Mouse (Mus musculus): ENCODE results near the gene Ptprn2. TPM values are rescaled to one million over a fixed set of nuclear protein-coding genes. Genes with fewer than 3 reads are reported as not detected.

Ptprn2 gene
- polyA plus RNA-seq, 1 experiment from 2014 or later = 0.02 TPM

DNA sequence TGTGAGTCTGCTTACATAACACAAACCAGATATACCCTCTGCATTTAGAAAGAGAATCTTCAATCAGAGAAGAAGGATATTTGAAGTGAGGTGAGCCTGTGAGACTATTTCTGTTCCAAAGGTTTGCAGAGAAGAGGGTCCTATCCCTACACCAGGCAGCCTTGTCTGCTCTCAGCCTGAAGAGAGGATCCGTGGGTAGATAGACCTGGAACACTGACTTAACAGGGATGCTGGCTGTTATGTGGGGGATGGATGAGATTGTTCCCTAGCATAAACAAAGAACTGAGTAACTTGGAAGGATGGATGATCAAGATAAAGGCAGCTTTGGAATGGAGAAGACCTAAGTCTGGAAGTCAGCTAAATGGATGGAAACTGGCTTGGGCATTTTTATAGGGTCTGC, 294.9 kb downstream of the Ptprn2 start:
- Histone ChIP-seq H3K4me3 (replicated peaks) (no peak overlapping the region), H3K27me3 (no peaks in the 10 kb centered on the region), H3K4me2 (no peak overlapping the region), H3K9me3 (replicated peaks) (no peaks in the 10 kb centered on the region), H3K4me1 (replicated peaks) (no peaks in the 10 kb centered on the region), H3K9ac (no peak overlapping the region), H3K36me3 (replicated peaks) (no peaks in the 10 kb centered on the region), H3K27ac (replicated peaks) (no peak overlapping the region)
- ATAC-seq (ENCODE audit: insufficient read depth) = no peak
- 57% methylated on average over 1 of the region's 1 CpGs for WGBS (ENCODE audit: insufficient replicate concordance)

DNA sequence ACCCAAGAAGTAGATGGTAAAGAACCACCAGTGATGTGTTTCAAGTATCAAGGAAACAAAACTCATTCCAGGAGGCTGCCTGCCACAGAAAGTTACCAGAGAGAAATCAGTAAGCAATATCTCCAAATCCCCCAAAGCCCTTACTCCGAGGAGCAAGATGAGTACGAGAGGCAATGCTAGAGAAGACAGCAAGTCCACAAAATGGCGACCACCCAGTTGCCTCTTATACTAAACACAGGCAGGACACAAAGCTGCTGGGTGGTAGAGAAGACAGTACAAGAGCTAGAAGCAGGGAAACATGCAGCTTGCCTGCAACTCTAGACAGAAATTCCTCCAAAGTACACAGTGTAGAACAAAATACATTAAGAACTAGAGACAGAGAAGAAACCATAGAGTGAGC, 300.2 kb downstream of the Ptprn2 start:
- Histone ChIP-seq H3K4me1 (replicated peaks) (no peaks in the 10 kb centered on the region), H3K9ac (no peak overlapping the region), H3K4me2 (no peak overlapping the region), H3K9me3 (replicated peaks) (no peaks in the 10 kb centered on the region), H3K27ac (replicated peaks) (no peak overlapping the region), H3K36me3 (replicated peaks) (no peaks in the 10 kb centered on the region), H3K27me3 (no peaks in the 10 kb centered on the region), H3K4me3 (replicated peaks) (no peak overlapping the region)
- ATAC-seq (ENCODE audit: insufficient read depth) = no peak
- whole genome bisulfite sequencing (ENCODE audit: insufficient replicate concordance) = 58% methylated on average over 3 of the region's 3 CpGs

DNA sequence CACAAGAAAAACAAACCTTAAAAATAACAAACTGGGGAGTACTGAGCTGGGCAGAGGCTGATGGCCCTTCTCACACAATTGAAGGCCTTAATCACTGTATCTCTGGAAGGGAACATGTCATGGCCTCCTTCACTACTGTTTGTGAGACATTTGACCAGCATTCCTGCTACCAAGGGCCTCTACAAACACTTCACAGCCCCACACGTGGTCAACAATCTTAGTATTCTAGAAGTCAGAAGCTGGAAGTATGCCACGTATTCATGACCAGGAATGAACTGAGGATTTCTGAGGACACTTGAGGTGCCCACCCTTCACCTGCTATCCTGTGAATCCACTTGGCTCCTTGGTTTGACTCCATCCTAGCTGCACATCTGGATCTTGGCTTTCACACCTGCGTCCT, 302.8 kb downstream of the Ptprn2 start:
- Histone ChIP-seq H3K4me1 (replicated peaks) (no peaks in the 10 kb centered on the region), H3K27me3 (no peaks in the 10 kb centered on the region), H3K9ac (no peak overlapping the region), H3K36me3 (replicated peaks) (no peaks in the 10 kb centered on the region), H3K27ac (replicated peaks) (no peak overlapping the region), H3K9me3 (replicated peaks) (no peaks in the 10 kb centered on the region), H3K4me3 (replicated peaks) (no peak overlapping the region), H3K4me2 (no peak overlapping the region)
- no peak for ATAC-seq (ENCODE audit: insufficient read depth)
- WGBS (ENCODE audit: insufficient replicate concordance) = 54% methylated on average over 3 of the region's 3 CpGs

DNA sequence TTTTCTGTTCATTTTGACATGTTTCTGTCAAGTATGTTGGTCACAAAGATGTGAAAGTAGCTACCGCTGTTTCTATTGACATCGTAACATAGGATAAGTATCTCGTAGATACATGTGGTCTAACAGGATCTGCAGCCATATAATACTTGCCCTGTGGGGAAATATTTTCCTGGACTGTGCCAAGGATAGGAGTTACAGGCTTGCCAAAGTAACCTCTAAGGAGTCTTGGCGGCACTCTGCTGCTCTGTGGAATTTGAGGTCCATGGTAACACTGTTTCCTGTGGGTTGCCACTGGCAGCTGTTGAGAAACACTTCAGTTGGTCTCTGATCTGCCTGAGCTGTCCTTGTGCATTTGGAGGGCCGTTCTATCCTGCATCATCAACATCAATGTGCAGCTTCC, 317.8 kb downstream of the Ptprn2 start:
- Histone ChIP-seq H3K36me3 (replicated peaks) (no peaks in the 10 kb centered on the region), H3K4me3 (replicated peaks) (no peak overlapping the region), H3K9ac (no peak overlapping the region), H3K4me1 (replicated peaks) (no peaks in the 10 kb centered on the region), H3K27me3 (no peaks in the 10 kb centered on the region), H3K27ac (replicated peaks) (no peak overlapping the region), H3K4me2 (no peak overlapping the region), H3K9me3 (replicated peaks) (no peaks in the 10 kb centered on the region)
- 59% methylated on average over 5 of the region's 5 CpGs for WGBS (ENCODE audit: insufficient replicate concordance)
- ATAC-seq (ENCODE audit: insufficient read depth) = no peak

DNA sequence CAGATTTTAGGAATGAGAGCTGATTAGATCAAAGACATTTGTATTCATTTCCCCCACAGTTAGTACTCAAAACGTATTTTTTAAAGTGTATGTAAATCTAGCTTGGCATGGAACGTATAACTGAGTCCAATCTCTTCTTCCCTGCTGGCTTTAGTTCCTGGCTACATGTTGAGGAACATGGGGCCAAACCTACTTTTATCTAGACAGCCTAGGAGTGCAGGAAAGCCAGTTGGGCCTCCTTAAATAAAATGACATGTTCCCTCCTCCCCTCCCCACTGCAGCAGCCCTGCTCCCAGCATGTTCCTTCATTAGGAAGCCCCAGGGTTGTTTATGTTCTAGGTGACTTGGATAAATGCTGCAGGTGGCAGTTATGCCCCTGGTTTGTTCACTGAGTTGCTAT, 319.2 kb downstream of the Ptprn2 start:
- Histone ChIP-seq H3K9me3 (replicated peaks) (no peaks in the 10 kb centered on the region), H3K9ac (no peak overlapping the region), H3K4me3 (replicated peaks) (no peak overlapping the region), H3K4me2 (no peak overlapping the region), H3K4me1 (replicated peaks) (no peaks in the 10 kb centered on the region), H3K27me3 (no peaks in the 10 kb centered on the region), H3K27ac (replicated peaks) (no peak overlapping the region), H3K36me3 (replicated peaks) (no peaks in the 10 kb centered on the region)
- 38% methylated on average over 2 of the region's 2 CpGs for WGBS (ENCODE audit: insufficient replicate concordance)
- ATAC-seq (ENCODE audit: insufficient read depth) = no peak

DNA sequence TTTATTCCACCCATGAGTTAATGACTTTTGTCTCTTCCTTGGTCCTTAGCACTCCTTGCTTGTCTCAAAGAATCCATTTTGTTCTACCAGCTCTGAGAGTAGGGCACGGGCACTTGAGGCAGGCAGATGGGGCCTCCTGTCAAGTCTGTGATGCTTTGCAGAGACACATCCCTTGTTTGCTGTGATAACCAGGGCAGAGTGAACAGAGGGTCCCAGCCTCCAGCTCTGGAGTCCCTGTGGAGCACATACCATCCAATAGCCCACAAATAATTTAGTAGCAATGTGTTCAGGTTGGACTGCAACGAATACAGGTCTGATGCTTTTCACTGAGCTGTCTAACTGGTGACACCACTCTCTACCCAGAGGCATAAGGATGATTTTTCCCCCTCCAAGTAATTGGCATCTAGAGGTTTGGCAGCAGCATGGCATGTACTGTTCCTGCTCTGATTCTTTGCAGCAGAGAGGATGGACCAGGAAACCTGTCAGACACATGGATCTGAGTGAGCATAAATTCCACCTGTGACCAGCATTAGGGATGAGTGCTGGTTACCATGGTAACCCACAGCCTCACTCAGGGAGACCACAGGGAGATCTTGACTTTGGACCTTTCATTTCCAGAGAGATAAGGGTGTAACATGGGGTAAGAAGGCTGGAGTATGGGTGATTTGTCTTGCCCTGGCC, 319.7 kb downstream of the Ptprn2 start:
- Histone ChIP-seq H3K4me2 (no peak overlapping the region), H3K9ac (no peak overlapping the region), H3K36me3 (replicated peaks) (no peaks in the 10 kb centered on the region), H3K9me3 (replicated peaks) (no peaks in the 10 kb centered on the region), H3K27me3 (no peaks in the 10 kb centered on the region), H3K4me1 (replicated peaks) (no peaks in the 10 kb centered on the region), H3K4me3 (replicated peaks) (no peak overlapping the region), H3K27ac (replicated peaks) (no peak overlapping the region)
- WGBS (ENCODE audit: insufficient replicate concordance) = 43% methylated on average over 2 of the region's 2 CpGs
- ATAC-seq (ENCODE audit: insufficient read depth) = no peak

DNA sequence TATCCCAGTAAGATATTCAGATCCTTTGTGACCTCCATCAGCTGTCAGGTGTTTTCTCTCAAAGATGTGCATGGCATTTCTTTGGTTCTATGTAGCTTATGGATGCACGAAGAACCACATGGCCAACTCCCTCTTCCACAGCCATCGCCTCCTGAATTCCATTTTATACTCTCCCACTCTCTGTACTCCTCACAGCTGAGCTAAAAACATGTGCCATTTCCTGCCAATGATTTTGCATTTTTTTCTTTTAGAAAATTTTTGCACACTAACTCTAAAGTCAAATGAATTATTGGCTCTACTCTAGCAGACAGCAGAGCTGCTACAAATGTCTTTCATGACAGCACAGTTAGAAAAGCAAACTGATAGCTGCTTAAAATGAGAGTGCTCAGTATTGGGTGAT, 320.6 kb downstream of the Ptprn2 start:
- H3K27me3 ChIP-seq = no peaks in the 10 kb centered on the region
- WGBS (ENCODE audit: insufficient replicate concordance) = 60% methylated on average over 2 of the region's 2 CpGs
- ATAC-seq (ENCODE audit: insufficient read depth) = no peak
- H3K4me2 ChIP-seq = no peak overlapping the region
- no peak overlapping the region for H3K4me3 ChIP-seq (replicated peaks)
- H3K4me1 ChIP-seq (replicated peaks) = no peaks in the 10 kb centered on the region
- H3K36me3 ChIP-seq (replicated peaks) = no peaks in the 10 kb centered on the region
- no peak overlapping the region for H3K27ac ChIP-seq (replicated peaks)
- H3K9me3 ChIP-seq (replicated peaks) = no peaks in the 10 kb centered on the region
- no peak overlapping the region for H3K9ac ChIP-seq

DNA sequence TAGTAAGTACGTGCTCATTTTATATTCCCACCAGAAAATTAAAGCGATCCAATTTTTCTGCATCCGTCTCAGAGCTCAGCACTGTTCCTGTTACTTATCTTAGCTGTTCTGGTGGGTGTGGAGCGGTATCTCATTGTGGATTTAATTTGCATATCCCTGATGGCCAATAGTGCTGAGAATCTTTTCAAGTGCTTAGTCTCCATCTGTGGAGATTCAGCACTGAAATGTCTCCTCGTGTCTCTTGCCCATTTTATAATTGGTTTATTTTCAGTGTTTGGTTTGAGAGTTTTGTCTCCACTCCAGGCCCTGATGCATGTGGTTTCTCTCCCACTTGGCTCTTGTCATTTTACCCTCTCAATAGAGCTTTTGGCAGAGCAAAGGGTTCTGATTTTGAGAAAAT, 327.5 kb downstream of the Ptprn2 start:
- H3K36me3 ChIP-seq (replicated peaks) = no peaks in the 10 kb centered on the region
- H3K9me3 ChIP-seq (replicated peaks) = no peaks in the 10 kb centered on the region
- no peak overlapping the region for H3K4me3 ChIP-seq (replicated peaks)
- no peak overlapping the region for H3K4me2 ChIP-seq
- no peak for ATAC-seq (ENCODE audit: insufficient read depth)
- no peaks in the 10 kb centered on the region for H3K27me3 ChIP-seq
- no peaks in the 10 kb centered on the region for H3K4me1 ChIP-seq (replicated peaks)
- WGBS (ENCODE audit: insufficient replicate concordance) = 67% methylated on average over 5 of the region's 5 CpGs
- no peak overlapping the region for H3K9ac ChIP-seq
- H3K27ac ChIP-seq (replicated peaks) = no peak overlapping the region

DNA sequence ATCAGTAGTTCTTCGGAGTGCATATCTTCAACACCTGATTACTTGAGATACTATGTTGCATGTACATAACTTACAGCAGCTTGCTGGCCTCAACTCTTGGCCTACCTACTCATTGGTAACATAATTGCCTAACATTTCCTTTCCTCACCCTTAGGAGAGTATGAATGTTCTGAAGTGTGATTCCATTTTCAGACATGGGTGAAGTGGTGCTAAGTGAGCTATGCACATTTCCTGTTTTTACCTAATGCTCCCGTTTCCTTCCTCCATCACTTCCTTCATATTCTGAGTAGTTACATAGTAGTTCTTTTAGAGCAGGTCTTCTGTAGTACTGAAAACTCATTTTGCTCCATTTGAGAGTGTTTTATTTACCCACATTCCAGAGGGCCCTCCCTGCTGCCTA, 334.3 kb downstream of the Ptprn2 start:
- Histone ChIP-seq H3K9me3 (replicated peaks) (no peaks in the 10 kb centered on the region; the same call in 1 of the 2 replicates), H3K4me1 (replicated peaks) (no peaks in the 10 kb centered on the region), H3K4me3 (replicated peaks) (no peak overlapping the region), H3K9ac (no peak overlapping the region), H3K27ac (replicated peaks) (no peak overlapping the region), H3K27me3 (no peaks in the 10 kb centered on the region), H3K4me2 (no peak overlapping the region), H3K36me3 (replicated peaks) (no peaks in the 10 kb centered on the region)
- WGBS (ENCODE audit: insufficient replicate concordance) = 47% methylated on average over 2 of the region's 2 CpGs
- ATAC-seq (ENCODE audit: insufficient read depth) = no peak

DNA sequence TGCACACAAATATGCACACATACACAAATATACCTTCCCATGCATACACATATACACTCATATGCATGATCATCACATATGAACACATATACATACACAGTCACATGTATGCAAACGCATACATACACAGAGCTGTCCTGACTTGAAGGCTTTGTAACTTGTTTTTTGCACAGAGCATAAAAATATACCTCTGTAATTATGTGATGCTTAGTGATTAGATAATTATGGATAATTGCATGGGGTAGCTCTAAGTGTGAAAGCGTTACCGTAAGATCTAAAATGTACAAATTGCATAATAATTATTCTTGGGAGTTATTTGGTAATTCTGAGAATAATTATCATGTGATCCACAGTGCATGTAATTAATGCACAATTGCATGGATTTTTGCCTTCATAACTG, 337.8 kb downstream of the Ptprn2 start:
- Histone ChIP-seq H3K27ac (replicated peaks) (no peak overlapping the region), H3K4me3 (replicated peaks) (no peak overlapping the region), H3K4me2 (no peak overlapping the region), H3K9ac (no peak overlapping the region), H3K9me3 (replicated peaks) (no peaks in the 10 kb centered on the region; the same call in 1 of the 2 replicates), H3K27me3 (no peaks in the 10 kb centered on the region), H3K4me1 (replicated peaks) (no peaks in the 10 kb centered on the region), H3K36me3 (replicated peaks) (no peaks in the 10 kb centered on the region)
- no peak for ATAC-seq (ENCODE audit: insufficient read depth)
- WGBS (ENCODE audit: insufficient replicate concordance) = 71% methylated on average over 3 of the region's 3 CpGs

DNA sequence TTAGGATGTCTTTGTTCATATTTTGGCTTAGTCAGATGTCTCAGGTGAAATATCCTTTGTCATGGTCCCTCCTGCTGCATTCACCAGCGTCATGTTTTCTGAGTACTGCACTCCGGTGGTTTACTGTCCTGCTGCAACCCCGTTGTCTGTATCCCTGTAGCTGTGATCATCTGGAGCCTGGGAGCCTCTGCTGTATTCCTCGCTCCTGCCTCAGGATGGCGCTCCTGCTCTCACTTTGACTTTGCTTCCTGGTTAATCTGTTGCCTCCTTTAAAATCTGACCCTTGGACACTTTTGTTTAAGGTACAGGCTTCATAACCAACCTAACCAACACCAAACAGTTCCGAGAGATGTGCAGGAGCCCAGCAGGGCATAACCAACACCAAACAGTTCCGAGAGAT, 342.2 kb downstream of the Ptprn2 start:
- Histone ChIP-seq H3K27ac (replicated peaks) (no peak overlapping the region), H3K4me3 (replicated peaks) (no peak overlapping the region), H3K4me2 (no peak overlapping the region), H3K9ac (no peak overlapping the region), H3K36me3 (replicated peaks) (no peaks in the 10 kb centered on the region), H3K4me1 (replicated peaks) (no peaks in the 10 kb centered on the region), H3K9me3 (replicated peaks) (no peaks in the 10 kb centered on the region), H3K27me3 (no peaks in the 10 kb centered on the region)
- no peak for ATAC-seq (ENCODE audit: insufficient read depth)
- 40% methylated on average over 7 of the region's 7 CpGs for WGBS (ENCODE audit: insufficient replicate concordance)

DNA sequence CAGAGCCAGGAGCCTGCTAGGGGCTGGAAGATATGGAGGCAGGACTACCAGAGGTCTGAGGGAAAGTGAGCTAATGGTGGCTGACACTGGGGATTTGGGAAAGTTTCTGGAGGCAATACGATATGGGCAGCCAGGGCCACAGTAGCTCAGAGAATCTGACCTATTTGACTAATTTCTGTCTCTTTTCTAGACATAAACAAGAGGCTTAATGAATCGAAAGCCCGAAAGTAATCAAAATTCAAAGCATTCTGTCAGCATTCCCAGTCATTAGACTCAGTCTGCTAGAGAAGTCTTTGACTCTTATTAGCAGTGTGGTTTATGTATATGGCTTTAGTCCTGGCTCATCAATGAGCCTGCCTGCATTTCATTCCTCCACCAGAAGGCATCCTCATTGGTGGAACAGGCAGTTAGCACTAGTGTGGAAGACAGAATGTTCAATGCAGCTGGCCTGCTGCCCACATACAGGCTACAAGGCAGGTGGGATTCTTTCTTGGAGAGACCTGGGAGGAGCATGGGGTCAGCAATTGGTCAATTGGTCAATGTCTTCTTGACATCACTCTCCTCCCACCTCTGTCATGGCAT, 353.2 kb downstream of the Ptprn2 start:
- WGBS (ENCODE audit: insufficient replicate concordance) = 54% methylated on average over 3 of the region's 3 CpGs
- Histone ChIP-seq H3K4me1 (replicated peaks) (no peaks in the 10 kb centered on the region), H3K4me3 (replicated peaks) (no peak overlapping the region), H3K36me3 (replicated peaks) (no peaks in the 10 kb centered on the region), H3K9me3 (replicated peaks) (no peaks in the 10 kb centered on the region), H3K9ac (no peak overlapping the region), H3K4me2 (no peak overlapping the region), H3K27ac (replicated peaks) (no peak overlapping the region), H3K27me3 (no peaks in the 10 kb centered on the region)
- ATAC-seq (ENCODE audit: insufficient read depth) = no peak
